Mouse (Mus musculus) liver, postnatal 0 days (tissue): ENCODE measurements around the gene 4930453N24Rik. TPM values are rescaled to one million over a fixed set of nuclear protein-coding genes. Genes with fewer than 3 reads are reported as not detected.
A peak's percentile ranks its signal among the peaks of the same experiment; 100 is the strongest.

ENCODE experiments used
- ATAC-seq: fragments of 200-750 bp; cut with Nextera tagmentation; 2 replicates; pipeline ENCODE4 v1.8.0; 2017; ENCODE audit warnings: mild to moderate bottlenecking, moderate library complexity
- DNase-seq: peaks from one replicate; pipeline ENCODE4 v3.0.0-alpha.2; 2016
- H3K27ac ChIP-seq: fragments of 300-500 bp; sonication (generic); 2 replicates; pipeline ENCODE4 v1.5.1; 2014; ENCODE audit warnings: antibody characterized with exemption, moderate library complexity, mild to moderate bottlenecking, low read depth
- H3K27me3 ChIP-seq: fragments of 300-500 bp; sonication (generic); 2 replicates; pipeline ENCODE4 v1.6.1; 2014; ENCODE audit warnings: low read length, control low read depth, mixed read lengths; ENCODE audit not compliant: insufficient read depth
- H3K36me3 ChIP-seq: fragments of 300-500 bp; sonication (generic); replicated peaks from 2 replicates; pipeline ENCODE4 v1.6.1; 2014; ENCODE audit warnings: mild to moderate bottlenecking, control low read depth, low read length, moderate library complexity, mixed read lengths; ENCODE audit not compliant: insufficient read depth
- H3K4me1 ChIP-seq: fragments of 300-500 bp; sonication (generic); 2 replicates; pipeline ENCODE4 v1.6.1; 2014; ENCODE audit warnings: antibody characterized with exemption, mild to moderate bottlenecking, control low read depth; ENCODE audit not compliant: insufficient read depth
- H3K4me2 ChIP-seq: fragments of 300-500 bp; sonication (generic); 2 replicates; pipeline ENCODE4 v1.6.1; 2014; ENCODE audit warnings: low read depth, mild to moderate bottlenecking, low read length, moderate library complexity, mixed read lengths
- H3K4me3 ChIP-seq: fragments of 300-500 bp; sonication (generic); 2 replicates; pipeline ENCODE4 v1.5.1; 2014; ENCODE audit warnings: low read depth, low read length
- H3K9ac ChIP-seq: fragments of 300-500 bp; sonication (generic); replicated peaks from 2 replicates; pipeline ENCODE4 v1.6.1; 2014; ENCODE audit warnings: mild to moderate bottlenecking, moderate library complexity
- H3K9me3 ChIP-seq: fragments of 300-500 bp; sonication (generic); 2 replicates; pipeline ENCODE4 v1.6.1; 2016; ENCODE audit warnings: mild to moderate bottlenecking, control low read depth, low read length, mixed read lengths
- CTCF ChIP-seq: sonication (generic); IDR thresholded peaks from 2 replicates; pipeline ENCODE4 v1.5.1; 2016; ENCODE audit warnings: antibody characterized with exemption, low read depth
- EP300 ChIP-seq: IDR thresholded peaks from 2 replicates; pipeline ENCODE4 v1.6.1; 2016; ENCODE audit warnings: antibody characterized with exemption, low read depth, mild to moderate bottlenecking
- WGBS: fragments of 180-500 bp; shearing (Covaris S2); extraction: QIAGEN DNeasy Blood & Tissue Kit; methylation state at CpG from one replicate; pipeline ENCODE4 v1.1.7; 2014; ENCODE audit not compliant: insufficient replicate concordance; 5-methylcytosine and 5-hydroxymethylcytosine counted together
- polyA plus RNA-seq: library from polyadenylated mRNA; unstranded; fragments of >200 nt; fragmentation: Nextera tagmentation; extraction: Ambion mirVana; gene quantifications from 2 replicates; pipeline ENCODE4 v1.2.1, GENCODE M21; 2015

Gene 4930453N24Rik
- polyA plus RNA-seq, 1 experiment from 2014 or later, result 10.0 TPM

DNA sequence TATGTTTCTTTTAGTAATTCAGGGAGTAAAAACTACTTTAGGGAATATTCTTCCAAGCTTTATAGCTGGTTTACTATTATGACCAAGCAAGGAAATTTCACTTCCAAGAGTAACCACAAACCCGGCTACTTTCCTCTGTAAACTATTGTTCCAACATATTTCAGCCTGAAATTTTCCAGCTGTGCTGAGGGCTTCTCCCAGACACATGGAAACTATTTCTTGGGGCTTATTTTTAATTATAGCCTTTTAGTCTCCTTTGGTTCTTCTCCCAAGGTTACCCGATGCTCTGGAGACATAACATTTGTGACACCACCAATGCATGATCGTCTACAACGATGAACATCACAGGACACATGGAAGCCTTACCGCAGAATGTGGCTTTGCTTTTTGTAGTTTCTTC lies 33.7 kb downstream of the 4930453N24Rik start:
- WGBS, result 82% methylated on average over 5 of the region's 5 CpGs
- Histone ChIP-seq H3K27ac (no peak overlapping the region), H3K36me3 (no peaks in the 10 kb centered on the region), H3K4me3 (no peak overlapping the region), H3K4me2 (no peak overlapping the region), H3K9me3 (no peaks in the 10 kb centered on the region), H3K27me3 (no peaks in the 10 kb centered on the region), H3K9ac (no peak overlapping the region), H3K4me1 (no peaks in the 10 kb centered on the region)
- DNase-seq (no peak), ATAC-seq (no peak)
- no peak for TF ChIP-seq CTCF
- TF ChIP-seq EP300, result no peak

DNA sequence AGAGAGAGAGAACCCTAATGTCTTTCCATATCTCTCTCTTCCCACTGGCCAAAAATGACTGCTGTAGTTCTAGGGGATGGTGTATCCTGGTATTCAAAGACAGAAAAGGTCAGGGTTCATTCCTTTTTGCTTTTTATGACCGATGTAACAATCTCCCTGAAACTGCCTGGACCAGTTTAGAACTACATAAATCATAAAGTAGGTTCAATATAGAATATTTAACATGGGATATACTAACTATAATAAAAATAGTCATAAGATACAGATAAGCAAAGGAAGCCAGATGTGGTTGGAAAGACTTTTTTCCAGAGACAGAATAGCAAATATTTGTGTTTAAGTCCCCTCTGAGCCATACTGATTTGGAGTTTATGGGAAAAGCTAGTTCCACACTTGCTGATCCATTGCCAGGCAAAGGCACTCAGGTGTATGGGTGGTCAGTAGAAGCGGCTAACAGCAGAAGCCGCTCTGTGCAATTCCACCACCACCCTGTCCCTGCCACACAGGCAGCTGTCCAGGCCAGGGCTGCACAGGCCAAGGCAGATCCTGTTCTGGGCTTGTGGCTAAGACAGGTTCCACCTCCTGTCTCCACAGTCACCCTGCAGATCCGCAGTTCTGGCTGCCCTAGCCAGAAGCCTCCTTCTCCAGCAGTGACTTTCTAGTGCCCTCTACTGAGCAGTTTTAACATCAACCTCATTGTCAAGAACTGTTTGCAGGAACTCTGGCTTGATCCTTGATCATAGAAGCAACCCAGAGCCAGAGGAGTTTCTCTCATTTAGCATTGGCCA lies 47.5 kb downstream of the 4930453N24Rik start:
- no peaks in the 10 kb centered on the region for H3K36me3 ChIP-seq
- no peak for TF ChIP-seq EP300
- TF ChIP-seq CTCF, result peak; percentile 55
- H3K4me2 ChIP-seq, result no peak overlapping the region
- no peaks in the 10 kb centered on the region for H3K27me3 ChIP-seq
- no peak for ATAC-seq
- 46% methylated on average over 4 of the region's 4 CpGs for WGBS
- no peaks in the 10 kb centered on the region for H3K4me1 ChIP-seq
- no peak overlapping the region for H3K9ac ChIP-seq
- DNase-seq, result no peak
- H3K9me3 ChIP-seq, result no peaks in the 10 kb centered on the region
- no peak overlapping the region for H3K4me3 ChIP-seq
- no peak overlapping the region for H3K27ac ChIP-seq

- DNase-seq (no peak), ATAC-seq (no peak)
- H3K36me3 ChIP-seq, result no peaks in the 10 kb centered on the region
- H3K4me1 ChIP-seq, result no peaks in the 10 kb centered on the region
- 84% methylated on average over 5 of the region's 5 CpGs for WGBS
- H3K4me3 ChIP-seq, result no peak overlapping the region
- H3K9me3 ChIP-seq, result no peaks in the 10 kb centered on the region
- TF ChIP-seq EP300, result no peak
- no peak for TF ChIP-seq CTCF
- H3K27ac ChIP-seq, result no peak overlapping the region
- H3K9ac ChIP-seq, result no peak overlapping the region
- H3K4me2 ChIP-seq, result no peak overlapping the region
- no peaks in the 10 kb centered on the region for H3K27me3 ChIP-seq
These were observed 49.4 kb downstream of the 4930453N24Rik start for GRCm38 (mm10) chr16:64721542-64721941.

DNA sequence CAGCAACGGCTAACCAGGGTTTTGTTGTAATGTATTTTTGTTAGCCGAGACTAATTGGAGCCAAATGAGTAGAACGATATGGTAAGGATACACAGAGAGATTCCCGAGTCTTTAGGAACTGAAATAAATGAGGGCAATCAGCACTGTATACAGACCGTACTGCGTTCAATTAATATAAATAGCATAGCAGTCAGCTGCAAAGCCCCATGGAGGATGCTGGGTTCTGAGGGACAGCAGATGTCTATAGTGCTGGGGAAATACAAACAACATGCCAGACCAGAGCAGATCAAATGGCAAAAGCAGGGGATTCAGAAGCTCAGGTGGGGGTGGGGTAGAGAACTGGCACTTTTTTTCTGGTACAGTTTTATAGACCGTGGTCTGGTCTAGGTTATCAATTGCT lies 51.9 kb downstream of the 4930453N24Rik start:
- H3K4me1 ChIP-seq, result no peaks in the 10 kb centered on the region
- no peak for ATAC-seq

DNA sequence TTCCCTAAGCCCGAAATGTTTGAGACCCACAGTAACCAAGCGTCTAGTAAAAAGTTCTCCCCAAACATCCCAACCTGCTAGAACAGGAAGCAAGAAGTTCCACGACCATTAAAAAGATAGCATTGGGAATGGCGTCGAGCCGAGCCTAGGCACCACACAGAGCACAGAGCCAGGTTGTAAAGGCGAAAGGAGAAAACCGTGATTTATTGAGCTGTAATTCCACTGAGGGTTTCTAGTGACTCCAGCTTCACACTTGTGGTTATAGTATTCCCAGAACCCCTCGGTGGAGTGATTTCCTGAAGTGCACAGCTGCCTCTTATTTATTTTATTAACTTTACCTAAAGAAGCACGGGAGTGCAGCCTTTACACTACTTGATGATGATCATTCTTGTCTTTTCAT lies 53.1 kb downstream of the 4930453N24Rik start:
- no peak overlapping the region for H3K27ac ChIP-seq
- H3K4me1 ChIP-seq, result no peaks in the 10 kb centered on the region
- H3K36me3 ChIP-seq, result no peaks in the 10 kb centered on the region
- H3K4me2 ChIP-seq, result no peak overlapping the region
- H3K4me3 ChIP-seq, result no peak overlapping the region
- ATAC-seq (no peak), DNase-seq (no peak)
- H3K9me3 ChIP-seq, result no peaks in the 10 kb centered on the region
- H3K27me3 ChIP-seq, result no peaks in the 10 kb centered on the region
- WGBS, result 58% methylated on average over 10 of the region's 10 CpGs
- H3K9ac ChIP-seq, result no peak overlapping the region
- TF ChIP-seq EP300 (no peak), CTCF (no peak)

More for the DNA sequence above, 51.9 kb downstream of the 4930453N24Rik start:
- H3K9me3 ChIP-seq, result no peaks in the 10 kb centered on the region
- no peak overlapping the region for H3K4me2 ChIP-seq
- TF ChIP-seq CTCF (no peak), EP300 (no peak)
- H3K4me3 ChIP-seq, result no peak overlapping the region
- 73% methylated on average over 7 of the region's 7 CpGs for WGBS
- no peak overlapping the region for H3K27ac ChIP-seq
- no peak for DNase-seq
- H3K27me3 ChIP-seq, result no peaks in the 10 kb centered on the region
- H3K9ac ChIP-seq, result no peak overlapping the region
- no peaks in the 10 kb centered on the region for H3K36me3 ChIP-seq

- no peak for ATAC-seq
- H3K4me1 ChIP-seq, result no peaks in the 10 kb centered on the region
- DNase-seq, result no peak
These were observed 59.1 kb downstream of the 4930453N24Rik start for GRCm38 (mm10) chr16:64711816-64712215.

More at GRCm38 (mm10) chr16:64711816-64712215, 59.1 kb downstream of the 4930453N24Rik start:
- Histone ChIP-seq H3K27me3 (no peaks in the 10 kb centered on the region), H3K9ac (no peak overlapping the region), H3K27ac (no peak overlapping the region), H3K9me3 (no peaks in the 10 kb centered on the region), H3K4me3 (no peak overlapping the region), H3K4me2 (no peak overlapping the region), H3K36me3 (no peaks in the 10 kb centered on the region)
- 71% methylated on average over 6 of the region's 6 CpGs for WGBS
- TF ChIP-seq CTCF (no peak), EP300 (no peak)

Other genes with a start within 250 kb of the 4930453N24Rik start
- gene Csnka2ip, start 168.8 kb downstream of the 4930453N24Rik start, polyA plus RNA-seq, result not detected in 2 replicates
- 2.1 TPM in 2 replicates for gene Zfp654, start 80.5 kb upstream of the 4930453N24Rik start, polyA plus RNA-seq
- 22.7 and 23.8 TPM in 2 replicates for gene Cggbp1, start 80.8 kb upstream of the 4930453N24Rik start, polyA plus RNA-seq